Mouse (Mus musculus): ENCODE measurements at regions not wholly inside any gene's neighbourhood (a gene's known extent, or its start where the extent isn't known, plus 50 kb on each side); places are given as distances from the start of the nearest gene placed in this dataset.

DNA sequence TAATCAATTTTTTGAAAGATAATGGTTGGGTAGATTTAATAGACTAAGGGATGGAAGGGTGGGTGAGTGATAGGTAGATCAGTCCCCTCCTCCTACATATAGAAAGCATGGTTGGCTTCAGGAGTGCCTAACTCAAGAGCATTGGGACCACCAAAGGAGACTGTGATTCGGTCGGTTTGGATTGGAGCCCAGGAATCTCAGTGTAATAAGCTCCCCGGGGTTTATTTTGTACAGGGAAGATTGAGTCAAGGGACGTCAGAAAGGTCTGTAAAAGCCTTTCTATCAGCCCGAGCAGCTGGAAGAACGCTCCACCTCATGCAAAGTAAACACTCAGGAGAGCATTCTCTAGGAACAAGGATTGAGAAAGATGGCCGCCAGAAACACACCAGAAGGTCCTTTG lies 76.5 kb upstream of the Cops8 start:
- TF ChIP-seq EP300 (IDR thresholded peaks at IDR 0.05) (no peak), CTCF (IDR thresholded peaks at IDR 0.05) (no peak)
